Mouse (Mus musculus) B cell, adult 62 days (primary cell): ENCODE data around the gene Gm11555. TPM values are rescaled to one million over a fixed set of nuclear protein-coding genes. Genes with fewer than 3 reads are reported as not detected.

Source experiments
- total RNA-seq: library from RNA; stranded (reverse); gene quantifications from 4 replicates; pipeline ENCODE4 v1.2.4, GENCODE M21; 2023

Gene Gm11555
- total RNA-seq = not detected in 4 replicates

GRCm38 (mm10) chr11:99650136-99650535 lies at the start of gene Gm11555:
Gene Gm11555, minus strand, starts transcription at chr11:99650236.

GRCm38 (mm10) chr11:99690463-99690862 lies 40.4 kb upstream of the Gm11555 start, which contains the start of gene Gm14190:
Gene Gm14190, minus strand, starts transcription at chr11:99690740.

GRCm38 (mm10) chr11:99665860-99666259 lies 15.8 kb upstream of the Gm11555 start, which contains the start of gene Krtap4-6:
Gene Krtap4-6, minus strand, starts transcription at chr11:99665960.

GRCm38 (mm10) chr11:99658467-99659010 lies 8.5 kb upstream of the Gm11555 start, which contains the start of gene Gm11563:
Gene Gm11563, minus strand, starts transcription at chr11:99658960.

GRCm38 (mm10) chr11:99643635-99644139 lies 6.3 kb downstream of the Gm11555 start, which contains the start of gene Krtap4-7:
Gene Krtap4-7, minus strand, starts transcription at chr11:99644089.

GRCm38 (mm10) chr11:99634653-99635134 lies 15.3 kb downstream of the Gm11555 start, which contains the start of gene Krtap4-2:
Gene Krtap4-2, minus strand, starts transcription at chr11:99635084.

GRCm38 (mm10) chr11:99628138-99628537 lies 21.9 kb downstream of the Gm11555 start, which contains the start of gene Krtap4-1:
Gene Krtap4-1, minus strand, starts transcription at chr11:99628238.

GRCm38 (mm10) chr11:99620335-99620734 lies 29.7 kb downstream of the Gm11555 start, which contains the start of gene Gm11562:
Gene Gm11562, minus strand, starts transcription at chr11:99620435.

GRCm38 (mm10) chr11:99614796-99615363 lies 35.2 kb downstream of the Gm11555 start, which contains the start of gene Krtap2-4:
Gene Krtap2-4, minus strand, starts transcription at chr11:99614846.

GRCm38 (mm10) chr11:99610089-99610488 lies 39.9 kb downstream of the Gm11555 start, which contains the start of gene Gm11937:
Gene Gm11937, minus strand, starts transcription at chr11:99610189.

GRCm38 (mm10) chr11:99603208-99603607 lies 46.8 kb downstream of the Gm11555 start, which contains the start of gene Gm11938:
Gene Gm11938, minus strand, starts transcription at chr11:99603308.

Other genes starting within 250 kb of the Gm11555 start
- not detected in 4 replicates for gene Krt12, start 228.0 kb downstream of the Gm11555 start, total RNA-seq
- not detected in 4 replicates for gene Krt20, start 212.1 kb downstream of the Gm11555 start, total RNA-seq
- not detected in 4 replicates for gene Krt23, start 157.1 kb downstream of the Gm11555 start, total RNA-seq
- not detected in 4 replicates for gene Krt39, start 128.9 kb downstream of the Gm11555 start, total RNA-seq
- gene Krt40, start 107.1 kb downstream of the Gm11555 start, total RNA-seq = not detected in 4 replicates
- gene Krtap3-3, start 99.4 kb downstream of the Gm11555 start, total RNA-seq = not detected in 4 replicates
- gene Krtap3-2, start 93.4 kb downstream of the Gm11555 start, total RNA-seq = not detected in 4 replicates
- gene Gm11939, start 90.8 kb downstream of the Gm11555 start, total RNA-seq = not detected in 4 replicates
- gene Krtap3-1, start 83.6 kb downstream of the Gm11555 start, total RNA-seq = not detected in 4 replicates
- gene Krtap1-5, start 69.2 kb downstream of the Gm11555 start, total RNA-seq = not detected in 4 replicates
- not detected in 4 replicates for gene Krtap1-4, start 66.6 kb downstream of the Gm11555 start, total RNA-seq
- gene Krtap1-3, start 58.9 kb downstream of the Gm11555 start, total RNA-seq = not detected in 4 replicates
- gene Krtap9-3, start 52.1 kb downstream of the Gm11555 start, total RNA-seq = not detected in 4 replicates
- not detected in 4 replicates for gene Gm11938, start 46.9 kb downstream of the Gm11555 start, total RNA-seq
- gene Gm11937, start 40.0 kb downstream of the Gm11555 start, total RNA-seq = not detected in 4 replicates
- not detected in 4 replicates for gene Krtap2-4, start 35.4 kb downstream of the Gm11555 start, total RNA-seq
- not detected in 4 replicates for gene Gm11562, start 29.8 kb downstream of the Gm11555 start, total RNA-seq
- not detected in 4 replicates for gene Krtap4-1, start 22.0 kb downstream of the Gm11555 start, total RNA-seq
- not detected in 4 replicates for gene Krtap4-2, start 15.2 kb downstream of the Gm11555 start, total RNA-seq
- gene Krtap4-7, start 6.1 kb downstream of the Gm11555 start, total RNA-seq = not detected in 4 replicates
- not detected in 4 replicates for gene Gm11563, start 8.7 kb upstream of the Gm11555 start, total RNA-seq
- gene Krtap4-6, start 15.7 kb upstream of the Gm11555 start, total RNA-seq = not detected in 4 replicates
- not detected in 4 replicates for gene Gm14190, start 40.5 kb upstream of the Gm11555 start, total RNA-seq
- gene Gm14180, start 84.1 kb upstream of the Gm11555 start, total RNA-seq = not detected in 4 replicates
- gene Gm11595, start 122.7 kb upstream of the Gm11555 start, total RNA-seq = not detected in 4 replicates
- gene Krtap4-8, start 130.5 kb upstream of the Gm11555 start, total RNA-seq = not detected in 4 replicates
- not detected in 4 replicates for gene Krtap4-9, start 135.0 kb upstream of the Gm11555 start, total RNA-seq
- gene Gm11596, start 143.2 kb upstream of the Gm11555 start, total RNA-seq = not detected in 4 replicates
- not detected in 4 replicates for gene Gm11569, start 148.7 kb upstream of the Gm11555 start, total RNA-seq
- not detected in 4 replicates for gene Gm11554, start 154.2 kb upstream of the Gm11555 start, total RNA-seq
- gene Krtap4-13, start 159.7 kb upstream of the Gm11555 start, total RNA-seq = not detected in 4 replicates
- not detected in 4 replicates for gene Gm11564, start 165.4 kb upstream of the Gm11555 start, total RNA-seq
- not detected in 4 replicates for gene 2300003K06Rik, start 187.8 kb upstream of the Gm11555 start, total RNA-seq
- gene Krtap4-16, start 201.4 kb upstream of the Gm11555 start, total RNA-seq = not detected in 4 replicates
- gene Gm11568, start 207.7 kb upstream of the Gm11555 start, total RNA-seq = not detected in 4 replicates
- gene Gm11559, start 214.2 kb upstream of the Gm11555 start, total RNA-seq = not detected in 4 replicates
- gene Krtap9-1, start 223.2 kb upstream of the Gm11555 start, total RNA-seq = not detected in 4 replicates
- gene Gm11567, start 229.0 kb upstream of the Gm11555 start, total RNA-seq = not detected in 4 replicates